Mouse (Mus musculus) adrenal gland, postnatal 36 days (tissue): ENCODE measurements at regions not wholly inside any gene's neighbourhood (a gene's known extent, or its start where the extent isn't known, plus 50 kb on each side); places are given as distances from the start of the nearest gene placed in this dataset.

Experiments
- DNase-seq, 2 experiments: peaks; one replicate each; pipeline ENCODE4 v3.0.0; 2021; ENCODE audit warnings: mixed read lengths in 1 of 2

GRCm38 (mm10) chr1:189458421-189458820, 56.3 kb upstream of the Kcnk2 start:
- no peak for DNase-seq
